Mouse (Mus musculus) intestine, postnatal 0 days (tissue): ENCODE data around the gene Agps. TPM values are rescaled to one million over a fixed set of nuclear protein-coding genes. Genes with fewer than 3 reads are reported as not detected.

Experiments used
- ATAC-seq: fragments of 200-750 bp; cut with Nextera tagmentation; 2 replicates; pipeline ENCODE4 v1.8.0; 2017; ENCODE audit warnings: mild to moderate bottlenecking, moderate TSS enrichment, moderate library complexity
- H3K27ac ChIP-seq: fragments of 300-500 bp; sonication (generic); 2 replicates; pipeline ENCODE4 v1.5.1; 2014; ENCODE audit warnings: mild to moderate bottlenecking, low read depth, low read length, moderate library complexity
- H3K27me3 ChIP-seq: fragments of 300-500 bp; sonication (generic); replicated peaks from 2 replicates; pipeline ENCODE4 v1.6.1; 2014; ENCODE audit warnings: low read length, mixed read lengths; ENCODE audit not compliant: control insufficient read depth, insufficient read depth
- H3K36me3 ChIP-seq: fragments of 300-500 bp; sonication (generic); 2 replicates; pipeline ENCODE4 v1.6.1; 2014; ENCODE audit warnings: mild to moderate bottlenecking, moderate library complexity; ENCODE audit not compliant: control insufficient read depth, insufficient read depth
- H3K4me1 ChIP-seq: fragments of 300-500 bp; sonication (generic); replicated peaks from 2 replicates; pipeline ENCODE4 v1.6.1; 2014; ENCODE audit warnings: antibody characterized with exemption, low read length, mixed read lengths; ENCODE audit not compliant: control insufficient read depth, insufficient read depth
- H3K4me2 ChIP-seq: fragments of 300-500 bp; sonication (generic); replicated peaks from 2 replicates; pipeline ENCODE4 v1.6.1; 2014; ENCODE audit warnings: low read depth, mild to moderate bottlenecking, moderate library complexity
- H3K4me3 ChIP-seq: fragments of 300-500 bp; sonication (generic); 2 replicates; pipeline ENCODE4 v1.5.1; 2014; ENCODE audit warnings: low read depth, low read length
- H3K9ac ChIP-seq: fragments of 300-500 bp; sonication (generic); 2 replicates; pipeline ENCODE4 v1.6.1; 2014; ENCODE audit warnings: mild to moderate bottlenecking, low read depth, low read length
- H3K9me3 ChIP-seq: fragments of 300-500 bp; sonication (generic); 2 replicates; pipeline ENCODE4 v1.6.1; 2016; ENCODE audit warnings: mixed run types; ENCODE audit not compliant: control insufficient read depth
- CTCF ChIP-seq: sonication (generic); IDR thresholded peaks from 2 replicates; pipeline ENCODE4 v1.5.1; 2016; ENCODE audit warnings: low read depth, mild to moderate bottlenecking, control low read depth, antibody characterized with exemption, moderate library complexity
- WGBS: fragments of 180-500 bp; shearing (Covaris S2); extraction: QIAGEN DNeasy Blood & Tissue Kit; methylation state at CpG from one replicate; pipeline ENCODE4 v1.1.7; 2014; 5-methylcytosine and 5-hydroxymethylcytosine counted together
- polyA plus RNA-seq: library from polyadenylated mRNA; unstranded; fragments of >200 nt; fragmentation: Nextera tagmentation; extraction: Ambion mirVana; gene quantifications from 2 replicates; pipeline ENCODE4 v1.2.1, GENCODE M21; 2015

Gene Agps
- polyA plus RNA-seq, 1 experiment from 2014 or later: 6.5 TPM

DNA sequence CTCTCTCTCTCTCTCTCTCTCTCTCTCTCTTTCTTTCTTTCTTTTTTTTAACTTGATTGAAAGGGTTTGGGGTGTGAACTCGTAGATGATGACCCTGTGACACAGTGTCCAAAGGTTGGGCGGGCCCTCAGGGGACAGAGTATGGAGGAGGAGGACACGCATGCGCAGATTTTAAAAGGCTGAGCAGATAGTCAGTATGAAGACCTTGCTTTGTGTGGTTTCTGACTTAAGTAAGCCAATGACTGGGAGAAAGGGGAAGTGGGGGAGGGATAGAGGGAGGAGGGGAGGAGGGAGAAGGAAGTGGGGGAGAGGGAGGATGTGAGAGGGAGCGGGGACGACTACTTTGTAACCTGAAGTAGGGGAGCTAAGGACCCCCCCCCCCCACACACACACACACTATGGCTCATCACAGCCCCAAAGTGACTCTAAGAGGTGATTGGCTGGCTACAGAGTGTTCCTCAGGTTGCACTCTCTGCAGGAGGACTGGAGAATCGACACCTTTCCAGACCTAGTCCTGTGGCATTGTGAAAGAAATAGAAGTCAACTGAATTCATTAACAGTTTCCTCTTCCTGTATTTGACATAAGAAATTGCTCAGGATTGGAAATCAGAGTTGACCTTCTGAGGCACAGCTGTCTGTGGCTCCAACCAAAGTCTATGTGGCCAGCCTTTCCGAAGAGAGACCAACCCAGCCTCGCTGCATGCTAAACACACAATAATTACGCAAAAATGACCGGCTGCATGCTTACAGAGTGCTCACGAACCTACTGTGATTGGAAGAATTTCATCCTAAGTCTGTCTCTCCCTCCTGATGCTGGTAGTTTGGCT, 39.4 kb upstream of the Agps start:
- Histone ChIP-seq H3K36me3 (no peaks in the 10 kb centered on the region), H3K4me3 (no peak overlapping the region), H3K27me3 (no peaks in the 10 kb centered on the region), H3K4me1 (no peaks in the 10 kb centered on the region), H3K4me2 (no peak overlapping the region), H3K9ac (no peak overlapping the region), H3K27ac (no peak overlapping the region), H3K9me3 (no peaks in the 10 kb centered on the region)
- no peak for TF ChIP-seq CTCF
- no peak for ATAC-seq
- WGBS: 68% methylated on average over 12 of the region's 12 CpGs

DNA sequence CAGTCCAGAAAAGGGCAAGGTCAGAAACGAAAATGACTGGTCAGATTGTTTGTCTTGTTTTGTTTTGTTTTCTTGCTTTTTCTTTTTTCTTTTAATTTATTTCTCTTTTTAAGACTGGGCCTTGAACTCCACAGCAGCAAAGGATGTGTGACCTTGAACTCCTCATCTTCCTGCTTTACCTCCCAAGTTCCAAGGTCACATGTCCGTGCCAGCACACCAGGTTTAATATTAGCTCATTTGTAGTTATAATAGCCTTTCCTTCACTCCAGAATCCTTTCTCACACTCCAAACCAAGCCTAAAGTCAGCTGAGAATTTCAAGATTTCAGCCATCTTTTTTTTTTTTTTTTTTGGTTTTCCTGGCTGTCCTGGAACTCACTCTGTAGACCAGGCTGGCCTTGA, 35.8 kb upstream of the Agps start:
- H3K9me3 ChIP-seq: no peaks in the 10 kb centered on the region
- no peaks in the 10 kb centered on the region for H3K27me3 ChIP-seq
- no peak overlapping the region for H3K27ac ChIP-seq
- no peak overlapping the region for H3K4me3 ChIP-seq
- TF ChIP-seq CTCF: no peak
- no peak overlapping the region for H3K9ac ChIP-seq
- H3K4me2 ChIP-seq: no peak overlapping the region
- H3K4me1 ChIP-seq: no peaks in the 10 kb centered on the region
- H3K36me3 ChIP-seq: no peaks in the 10 kb centered on the region
- WGBS: 68% methylated on average over 2 of the region's 2 CpGs
- ATAC-seq: no peak

DNA sequence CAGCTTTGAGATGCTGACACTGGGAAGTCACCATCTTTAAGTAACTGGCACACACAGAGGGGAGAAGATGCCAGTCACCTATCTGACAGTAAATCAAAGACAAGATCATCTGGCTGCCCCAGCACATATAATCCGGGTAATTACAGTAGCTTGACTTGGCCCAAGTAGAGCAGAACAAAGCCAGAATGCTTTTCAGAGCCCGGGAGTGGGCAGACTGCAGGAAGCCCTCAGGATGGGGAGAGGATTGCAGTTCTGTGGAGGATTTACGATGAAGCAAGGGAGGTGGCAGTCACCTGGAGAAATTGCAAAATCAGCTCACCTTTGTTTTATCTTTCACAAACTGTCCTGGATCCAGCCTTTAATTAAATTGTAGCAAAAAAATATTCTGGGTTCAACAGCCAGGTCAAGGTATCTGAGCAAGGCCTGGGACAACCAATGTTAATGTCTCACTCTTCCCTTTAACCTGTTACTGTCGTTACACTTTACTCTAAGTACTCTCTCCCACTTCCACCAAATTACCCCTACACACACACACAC, 33.5 kb upstream of the Agps start:
- no peak for TF ChIP-seq CTCF
- Histone ChIP-seq H3K9me3 (no peaks in the 10 kb centered on the region), H3K27me3 (no peaks in the 10 kb centered on the region), H3K27ac (no peak overlapping the region), H3K4me2 (no peak overlapping the region), H3K4me3 (no peak overlapping the region), H3K9ac (no peak overlapping the region), H3K36me3 (no peaks in the 10 kb centered on the region), H3K4me1 (no peaks in the 10 kb centered on the region)
- ATAC-seq: no peak
- WGBS: 62% methylated on average over 4 of the region's 4 CpGs

DNA sequence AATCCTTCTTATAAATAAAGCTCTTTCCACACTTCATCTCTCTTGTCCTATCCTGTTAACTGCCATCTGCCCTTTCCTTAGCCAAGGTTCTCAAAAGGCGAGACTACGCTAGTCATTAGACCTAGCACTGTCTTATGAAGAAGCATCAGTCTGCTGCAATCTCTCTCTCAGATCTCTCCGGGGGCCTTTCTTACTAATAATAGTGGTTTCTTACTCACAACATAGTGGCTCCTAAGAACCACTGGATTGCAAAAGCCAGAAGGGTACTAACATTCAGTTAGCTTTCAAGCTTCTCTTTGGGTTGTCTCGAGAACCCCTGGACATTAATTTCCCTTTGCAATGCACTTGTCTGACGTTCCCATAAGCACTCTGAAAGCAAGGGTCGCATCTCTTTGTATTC, 26.2 kb upstream of the Agps start:
- H3K4me1 ChIP-seq: no peaks in the 10 kb centered on the region
- no peak overlapping the region for H3K27ac ChIP-seq
- no peak overlapping the region for H3K4me3 ChIP-seq
- WGBS: 92% methylated on average over 6 of the region's 6 CpGs
- ATAC-seq: no peak
- H3K4me2 ChIP-seq: no peak overlapping the region
- no peaks in the 10 kb centered on the region for H3K9me3 ChIP-seq
- no peaks in the 10 kb centered on the region for H3K36me3 ChIP-seq
- H3K27me3 ChIP-seq: no peaks in the 10 kb centered on the region
- no peak overlapping the region for H3K9ac ChIP-seq
- TF ChIP-seq CTCF: no peak

DNA sequence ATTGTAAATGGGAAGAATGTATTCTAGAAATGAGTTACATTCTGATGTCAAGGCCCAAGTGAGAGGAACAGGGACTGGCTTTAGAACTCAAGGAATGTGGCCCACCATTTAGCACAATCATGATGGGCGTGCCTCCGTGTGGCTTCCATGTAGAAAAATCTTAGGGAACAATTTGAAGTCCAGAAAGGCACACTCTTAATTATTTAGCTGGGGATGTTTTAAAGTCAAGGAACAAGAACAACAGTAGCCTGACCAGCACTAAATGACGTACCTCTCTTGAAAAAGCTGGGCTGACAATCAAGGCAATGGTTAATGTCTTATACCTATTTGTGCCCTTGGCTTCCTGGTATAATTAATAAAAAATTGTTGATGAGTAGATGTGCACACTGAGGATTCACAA, 25.1 kb upstream of the Agps start:
- no peak overlapping the region for H3K9ac ChIP-seq
- no peaks in the 10 kb centered on the region for H3K36me3 ChIP-seq
- H3K4me3 ChIP-seq: no peak overlapping the region
- H3K4me2 ChIP-seq: no peak overlapping the region
- no peak for ATAC-seq
- no peaks in the 10 kb centered on the region for H3K9me3 ChIP-seq
- no peak overlapping the region for H3K27ac ChIP-seq
- no peaks in the 10 kb centered on the region for H3K4me1 ChIP-seq
- 94% methylated on average over 3 of the region's 3 CpGs for WGBS
- no peaks in the 10 kb centered on the region for H3K27me3 ChIP-seq
- TF ChIP-seq CTCF: no peak

DNA sequence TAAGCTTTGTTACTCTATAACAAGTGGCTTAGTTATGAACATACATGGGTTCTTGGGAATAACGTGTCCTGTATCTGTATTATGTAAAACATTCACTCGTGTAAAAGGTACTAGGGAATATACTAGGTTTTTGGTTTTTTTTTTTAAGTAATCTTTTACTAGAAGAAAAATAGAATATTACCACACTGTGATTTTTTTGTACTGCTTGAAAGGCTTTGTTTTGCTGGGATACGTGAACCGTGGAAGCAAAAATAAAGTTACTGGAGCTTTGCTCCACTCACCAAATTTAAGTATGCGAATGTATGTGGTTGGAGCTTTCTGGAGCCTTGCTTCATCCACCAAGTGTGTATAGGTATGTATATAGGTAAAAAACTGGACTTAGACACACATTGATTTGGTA, 24.5 kb upstream of the Agps start:
- WGBS: 96% methylated on average over 5 of the region's 5 CpGs
- Histone ChIP-seq H3K27me3 (no peaks in the 10 kb centered on the region), H3K4me3 (no peak overlapping the region), H3K36me3 (no peaks in the 10 kb centered on the region), H3K4me1 (no peaks in the 10 kb centered on the region), H3K9me3 (no peaks in the 10 kb centered on the region), H3K4me2 (no peak overlapping the region), H3K27ac (no peak overlapping the region), H3K9ac (no peak overlapping the region)
- no peak for TF ChIP-seq CTCF
- ATAC-seq: no peak
